Mouse (Mus musculus) heart, adult 2 months (tissue): ENCODE results near the gene Msx2. TPM values are rescaled to one million over a fixed set of nuclear protein-coding genes. Genes with fewer than 3 reads are reported as not detected.

Experiments
- DNase-seq, 2 experiments: peaks; one replicate each; pipeline ENCODE4 v3.0.0; 2021
- H3K27ac ChIP-seq: fragments of 200-600 bp; 2 replicates; pipeline ENCODE4 v1.8.1; 2022
- H3K27me3 ChIP-seq: fragments of 200-500 bp; 2 replicates; pipeline ENCODE4 v1.6.1; 2012; ENCODE audit warnings: mild to moderate bottlenecking, low read length, inconsistent platforms, mixed read lengths; ENCODE audit not compliant: control insufficient read depth, insufficient read depth
- H3K36me3 ChIP-seq: fragments of 200-500 bp; 2 replicates; pipeline ENCODE4 v1.6.1; 2012; ENCODE audit warnings: low read length, inconsistent platforms; ENCODE audit not compliant: control insufficient read depth, insufficient read depth
- H3K4me1 ChIP-seq: fragments of 200-500 bp; 2 replicates; pipeline ENCODE4 v1.6.1; 2011; ENCODE audit warnings: low read length; ENCODE audit not compliant: control insufficient read depth, insufficient read depth
- H3K4me3 ChIP-seq: fragments of 200-600 bp; 2 replicates; pipeline ENCODE4 v1.8.1; 2022
- H3K79me2 ChIP-seq: fragments of 200-500 bp; replicated peaks from 2 replicates; pipeline ENCODE4 v1.6.1; 2012; ENCODE audit warnings: mild to moderate bottlenecking, inconsistent platforms, low read length, moderate library complexity, mixed read lengths; ENCODE audit not compliant: control insufficient read depth, insufficient read depth
- H3K9ac ChIP-seq: fragments of 200-500 bp; 2 replicates; pipeline ENCODE4 v1.6.1; 2012; ENCODE audit warnings: low read depth, mild to moderate bottlenecking, control low read depth, inconsistent platforms, low read length, mixed read lengths
- CTCF ChIP-seq: fragments of 200-600 bp; IDR thresholded peaks from 2 replicates; pipeline ENCODE4 v1.8.1; 2022; ENCODE audit warnings: antibody characterized with exemption, mild to moderate bottlenecking, moderate library complexity
- EP300 ChIP-seq: fragments of 200-500 bp; IDR thresholded peaks from 2 replicates; pipeline ENCODE4 v1.6.1; 2011; ENCODE audit warnings: low read depth, low read length, control low read depth; ENCODE audit not compliant: insufficient read depth
- POLR2A ChIP-seq: fragments of 200-500 bp; IDR thresholded peaks from 2 replicates; pipeline ENCODE4 v1.6.1; 2011; ENCODE audit warnings: mild to moderate bottlenecking, low read depth, low read length, control low read depth; ENCODE audit not compliant: insufficient read depth
- WGBS: fragments of 180-500 bp; shearing (Covaris S2); methylation state at CpG from one replicate; pipeline ENCODE4 v1.1.7; 2018; 5-methylcytosine and 5-hydroxymethylcytosine counted together
- intact Hi-C: fragments of 180-260 bp; cut with DNase I; formaldehyde crosslinking; loops from one replicate; pipeline ENCODE4 v1.15.1; 2025
- polyA plus RNA-seq: library from polyadenylated mRNA; depleted of rRNA; stranded (reverse); fragments of >200 nt; gene quantifications from 2 replicates; pipeline ENCODE4 v1.2.3, GENCODE M21; 2012
- total RNA-seq, 2 experiments: library from RNA; stranded (reverse); gene quantifications; 2 replicates each; pipeline ENCODE4 v1.2.3; 2021

Gene Msx2
- total and polyA plus RNA-seq, 3 experiments = 0.30 to 0.94 (median 0.31) TPM

GRCm38 (mm10) chr13:53468171-53468570 lies 4.7 kb downstream of the Msx2 start:
- no peaks in the 10 kb centered on the region for H3K4me1 ChIP-seq

GRCm38 (mm10) chr13:53466189-53466866 lies 6.5 kb downstream of the Msx2 start:
- Histone ChIP-seq H3K4me3 (no peak overlapping the region), H3K36me3 (no peaks in the 10 kb centered on the region), H3K79me2 (no peaks in the 10 kb centered on the region), H3K9ac (no peak overlapping the region), H3K4me1 (no peaks in the 10 kb centered on the region), H3K27me3 (peaks cover 8% of the 10 kb centered on the region; the same call in 1 of the 2 replicates), H3K27ac (no peak overlapping the region)
- 16% methylated on average over 18 of the region's 18 CpGs for WGBS
- no peak for DNase-seq
- intact Hi-C loops = loop anchor here (5.0 kb wide), 1 partner anchor 126 kb away; no protein-coding TSS in a partner anchor
- no peak for TF ChIP-seq EP300
- no peak for TF ChIP-seq CTCF

More at GRCm38 (mm10) chr13:53468171-53468570, 4.7 kb downstream of the Msx2 start:
- Histone ChIP-seq H3K36me3 (no peaks in the 10 kb centered on the region), H3K27ac (no peak overlapping the region), H3K9ac (no peak overlapping the region), H3K4me3 (no peak overlapping the region), H3K79me2 (no peaks in the 10 kb centered on the region), H3K27me3 (peaks cover 6% of the 10 kb centered on the region; the same call in 1 of the 2 replicates)
- TF ChIP-seq CTCF (no peak), POLR2A (no peak), EP300 (no peak)
- intact Hi-C loops = loop anchor here (5.0 kb wide), 1 partner anchor 124 kb away; no protein-coding TSS in a partner anchor
- DNase-seq = no peak
- WGBS = 64% methylated on average over 14 of the region's 14 CpGs

DNA sequence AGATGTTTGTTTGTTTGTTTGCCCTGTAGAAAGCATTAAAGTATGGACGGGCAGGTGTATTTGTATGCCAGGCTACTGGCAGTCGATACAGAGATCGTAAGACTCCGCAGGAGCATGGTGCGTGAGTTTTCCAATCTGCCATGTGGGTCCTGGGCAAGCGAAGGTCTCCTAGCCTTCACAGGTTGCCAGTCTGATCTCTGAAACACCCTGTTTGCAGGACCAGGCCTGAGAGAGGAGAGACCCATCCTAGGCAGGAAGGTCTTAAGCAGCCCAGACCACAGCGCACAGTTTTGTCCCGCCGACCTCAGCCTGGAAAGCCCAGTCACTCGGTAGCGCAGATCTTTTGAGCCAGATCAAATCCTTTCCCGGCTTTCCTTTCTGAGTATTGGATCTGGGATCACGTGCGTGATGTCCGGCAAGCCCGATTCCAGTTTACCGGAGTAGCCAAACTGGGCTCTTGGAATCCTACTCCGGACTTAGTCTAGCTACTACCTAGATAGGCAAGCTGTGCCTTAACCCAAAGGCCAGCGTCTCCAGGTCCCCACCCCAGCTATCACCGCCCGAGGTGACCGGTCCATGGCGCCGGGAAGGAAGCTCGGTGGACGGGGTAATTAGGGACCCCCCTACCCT lies 7.6 kb downstream of the Msx2 start:
- 11% methylated on average over 26 of the region's 26 CpGs for whole genome bisulfite sequencing
- H3K36me3 ChIP-seq = no peaks in the 10 kb centered on the region
- peaks cover 6% of the 10 kb centered on the region; the same call in 1 of the 2 replicates for H3K27me3 ChIP-seq
- TF ChIP-seq POLR2A (no peak), CTCF (no peak), EP300 (no peak)
- intact Hi-C loops = loop anchor here (5.0 kb wide), 1 partner anchor 127 kb away; no protein-coding TSS in a partner anchor
- no peaks in the 10 kb centered on the region for H3K79me2 ChIP-seq
- no peaks in the 10 kb centered on the region for H3K4me1 ChIP-seq
- no peak overlapping the region for H3K27ac ChIP-seq
- no peak overlapping the region for H3K4me3 ChIP-seq
- H3K9ac ChIP-seq = no peak overlapping the region
- no peak for DNase-seq

DNA sequence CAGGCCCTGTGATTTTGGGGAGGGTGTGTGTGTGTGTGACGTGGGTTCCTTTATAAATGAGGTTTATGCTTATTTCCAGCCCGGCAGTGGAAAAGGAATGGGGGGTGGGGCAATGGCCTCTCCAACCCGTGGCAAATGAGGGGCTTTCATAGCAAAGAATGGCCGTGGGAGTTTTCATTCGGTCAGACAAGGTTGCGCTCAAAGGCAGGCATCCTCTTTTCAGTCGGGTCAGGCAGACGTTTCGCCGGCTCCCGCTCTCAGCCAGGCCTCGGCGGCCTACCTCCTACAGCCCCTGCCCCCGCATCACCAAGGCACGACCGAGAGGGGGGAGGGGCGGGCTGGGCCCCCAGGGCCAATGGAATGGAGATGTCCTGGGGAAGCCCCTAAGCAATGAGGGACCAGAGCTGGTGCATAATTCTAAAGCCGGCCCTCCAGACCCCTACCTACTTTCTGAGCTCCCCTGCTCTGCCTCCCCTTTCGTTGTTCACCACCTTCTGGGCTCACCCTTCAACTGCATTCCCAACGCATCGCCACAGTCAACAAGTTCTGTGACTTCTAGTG lies 8.4 kb downstream of the Msx2 start:
- no peaks in the 10 kb centered on the region for H3K36me3 ChIP-seq
- DNase-seq = no peak
- intact Hi-C loops = loop anchor here (5.0 kb wide), 2 partner anchors 128 to 303 kb away; no protein-coding TSS in a partner anchor
- H3K79me2 ChIP-seq = no peaks in the 10 kb centered on the region
- H3K27ac ChIP-seq = no peak overlapping the region
- H3K4me1 ChIP-seq = no peaks in the 10 kb centered on the region
- TF ChIP-seq EP300 (no peak), POLR2A (no peak)
- no peak overlapping the region for H3K4me3 ChIP-seq
- H3K9ac ChIP-seq = no peak overlapping the region
- 19% methylated on average over 20 of the region's 21 CpGs for WGBS
- peaks cover 6% of the 10 kb centered on the region; the same call in 1 of the 2 replicates for H3K27me3 ChIP-seq

GRCm38 (mm10) chr13:53463946-53464345 lies 8.9 kb downstream of the Msx2 start:
- WGBS = 31% methylated on average over 10 of the region's 10 CpGs
- intact Hi-C loops = loop anchor here (5.0 kb wide), 1 partner anchor 303 kb away; no protein-coding TSS in a partner anchor
- no peaks in the 10 kb centered on the region for H3K79me2 ChIP-seq
- no peak overlapping the region for H3K9ac ChIP-seq
- no peak overlapping the region for H3K4me3 ChIP-seq
- peaks cover 6% of the 10 kb centered on the region; the same call in 1 of the 2 replicates for H3K27me3 ChIP-seq
- no peak for DNase-seq
- H3K4me1 ChIP-seq = no peaks in the 10 kb centered on the region
- H3K36me3 ChIP-seq = no peaks in the 10 kb centered on the region
- no peak overlapping the region for H3K27ac ChIP-seq
- TF ChIP-seq EP300 = no peak
- no peak for TF ChIP-seq CTCF
- TF ChIP-seq POLR2A = no peak
